Mouse (Mus musculus): ENCODE data around the gene Rprd2. TPM values are rescaled to one million over a fixed set of nuclear protein-coding genes. Genes with fewer than 3 reads are reported as not detected.
"Not testable (repeated sequence)": the region's sequence is repeated elsewhere in the genome, so short reads cannot be mapped to it uniquely, and the experiment has no call there.

Gene Rprd2
- polyA plus RNA-seq, 1 experiment from 2014 or later: 22.1 TPM

GRCm38 (mm10) chr3:95858278-95858677 is 39.6 kb upstream of the Rprd2 start:
- WGBS: 81% methylated on average over 3 of the region's 3 CpGs
- H3K9me3 ChIP-seq (ENCODE audit: control insufficient read depth, low read length); H3K36me3 ChIP-seq (ENCODE audit: control insufficient read depth, insufficient read depth, low read length); H3K4me3 ChIP-seq (ENCODE audit: low read length); H3K9ac ChIP-seq (ENCODE audit: low read length); H3K27me3 ChIP-seq (ENCODE audit: control insufficient read depth, insufficient read depth, low read depth, low read length); H3K4me1 ChIP-seq (replicated peaks; ENCODE audit: control insufficient read depth, insufficient read depth, low read length); H3K4me2 ChIP-seq (ENCODE audit: low read depth, low read length); ATAC-seq (ENCODE audit: low read depth); H3K27ac ChIP-seq (ENCODE audit: low read length): not testable (repeated sequence)

- not testable (repeated sequence) for ATAC-seq (ENCODE audit: low read depth); H3K27ac ChIP-seq (ENCODE audit: low read length); H3K4me2 ChIP-seq (ENCODE audit: low read depth, low read length); H3K27me3 ChIP-seq (ENCODE audit: control insufficient read depth, insufficient read depth, low read depth, low read length); H3K36me3 ChIP-seq (ENCODE audit: control insufficient read depth, insufficient read depth, low read length); H3K4me1 ChIP-seq (replicated peaks; ENCODE audit: control insufficient read depth, insufficient read depth, low read length); H3K9ac ChIP-seq (ENCODE audit: low read length); H3K4me3 ChIP-seq (ENCODE audit: low read length); H3K9me3 ChIP-seq (ENCODE audit: control insufficient read depth, low read length)
- WGBS: 73% methylated on average over 1 of the region's 1 CpGs
Measured at GRCm38 (mm10) chr3:95857050-95857449, 38.4 kb upstream of the Rprd2 start.

GRCm38 (mm10) chr3:95856115-95856514 is 37.5 kb upstream of the Rprd2 start:
- Histone ChIP-seq H3K36me3 (ENCODE audit: control insufficient read depth, insufficient read depth, low read length) (peaks cover 16% of the 10 kb centered on the region), H3K27ac (ENCODE audit: low read length) (peak overlapping the region; percentile 85), H3K27me3 (ENCODE audit: control insufficient read depth, insufficient read depth, low read depth, low read length) (no peaks in the 10 kb centered on the region), H3K4me1 (replicated peaks; ENCODE audit: control insufficient read depth, insufficient read depth, low read length) (peaks cover 8% of the 10 kb centered on the region), H3K4me2 (ENCODE audit: low read depth, low read length) (peak overlapping the region; percentile 74), H3K9ac (ENCODE audit: low read length) (peak overlapping the region; percentile 93), H3K9me3 (ENCODE audit: control insufficient read depth, low read length) (no peaks in the 10 kb centered on the region), H3K4me3 (ENCODE audit: low read length) (peak overlapping the region; percentile 92)
- WGBS: 21% methylated on average over 7 of the region's 7 CpGs
- ATAC-seq (ENCODE audit: low read depth): peak; percentile 39; the same call in 1 of the 2 replicates

- H3K4me2 ChIP-seq (ENCODE audit: low read depth, low read length): peak within 1 kb of the TSS; percentile 74
- H3K9me3 ChIP-seq (ENCODE audit: control insufficient read depth, low read length): no peaks in the 10 kb centered on the region
- H3K36me3 ChIP-seq (ENCODE audit: control insufficient read depth, insufficient read depth, low read length): peaks cover 21% of the 10 kb centered on the region
- ATAC-seq (ENCODE audit: low read depth): peak; percentile 99
- H3K27me3 ChIP-seq (ENCODE audit: control insufficient read depth, insufficient read depth, low read depth, low read length): no peaks in the 10 kb centered on the region
- peak within 1 kb of the TSS; percentile 92 for H3K4me3 ChIP-seq (ENCODE audit: low read length)
- peak within 1 kb of the TSS; percentile 93 for H3K9ac ChIP-seq (ENCODE audit: low read length)
- WGBS: under 1% methylated on average over 56 of the region's 56 CpGs
- H3K4me1 ChIP-seq (replicated peaks; ENCODE audit: control insufficient read depth, insufficient read depth, low read length): peaks cover 8% of the 10 kb centered on the region
- H3K27ac ChIP-seq (ENCODE audit: low read length): peak within 1 kb of the TSS; percentile 85
Measured at GRCm38 (mm10) chr3:95855502-95856089, 36.9 kb upstream of the Rprd2 start, which contains the start of gene Prpf3. Gene Prpf3 (minus strand): TSS chr3:95855885.

- H3K36me3 ChIP-seq (ENCODE audit: control insufficient read depth, insufficient read depth, low read length): peaks cover 50% of the 10 kb centered on the region
- 90% methylated on average over 8 of the region's 8 CpGs for WGBS
- H3K27ac ChIP-seq (ENCODE audit: low read length): no peak overlapping the region
Measured at GRCm38 (mm10) chr3:95851317-95851716, 32.7 kb upstream of the Rprd2 start.

GRCm38 (mm10) chr3:95850611-95851010 is 31.9 kb upstream of the Rprd2 start:
- no peak overlapping the region for H3K4me2 ChIP-seq (ENCODE audit: low read depth, low read length)
- peaks cover 6% of the 10 kb centered on the region for H3K4me1 ChIP-seq (replicated peaks; ENCODE audit: control insufficient read depth, insufficient read depth, low read length)
- WGBS: 80% methylated on average over 4 of the region's 4 CpGs
- no peaks in the 10 kb centered on the region for H3K27me3 ChIP-seq (ENCODE audit: control insufficient read depth, insufficient read depth, low read depth, low read length)
- H3K9me3 ChIP-seq (ENCODE audit: control insufficient read depth, low read length): no peaks in the 10 kb centered on the region
- H3K9ac ChIP-seq (ENCODE audit: low read length): no peak overlapping the region
- H3K27ac ChIP-seq (ENCODE audit: low read length): no peak overlapping the region
- ATAC-seq (ENCODE audit: low read depth): no peak
- H3K36me3 ChIP-seq (ENCODE audit: control insufficient read depth, insufficient read depth, low read length): peaks cover 54% of the 10 kb centered on the region
- H3K4me3 ChIP-seq (ENCODE audit: low read length): no peak overlapping the region

More at GRCm38 (mm10) chr3:95851317-95851716, 32.7 kb upstream of the Rprd2 start:
- Histone ChIP-seq H3K4me3 (ENCODE audit: low read length) (no peak overlapping the region), H3K9me3 (ENCODE audit: control insufficient read depth, low read length) (no peaks in the 10 kb centered on the region), H3K4me2 (ENCODE audit: low read depth, low read length) (no peak overlapping the region), H3K27me3 (ENCODE audit: control insufficient read depth, insufficient read depth, low read depth, low read length) (no peaks in the 10 kb centered on the region), H3K9ac (ENCODE audit: low read length) (no peak overlapping the region), H3K4me1 (replicated peaks; ENCODE audit: control insufficient read depth, insufficient read depth, low read length) (peaks cover 8% of the 10 kb centered on the region)
- no peak for ATAC-seq (ENCODE audit: low read depth)

- peaks cover 56% of the 10 kb centered on the region for H3K36me3 ChIP-seq (ENCODE audit: control insufficient read depth, insufficient read depth, low read length)
- no peak for ATAC-seq (ENCODE audit: low read depth)
- H3K4me2 ChIP-seq (ENCODE audit: low read depth, low read length): no peak overlapping the region
- no peak overlapping the region for H3K27ac ChIP-seq (ENCODE audit: low read length)
- WGBS: 86% methylated on average over 3 of the region's 3 CpGs
- H3K9ac ChIP-seq (ENCODE audit: low read length): no peak overlapping the region
- no peak overlapping the region for H3K4me3 ChIP-seq (ENCODE audit: low read length)
- H3K27me3 ChIP-seq (ENCODE audit: control insufficient read depth, insufficient read depth, low read depth, low read length): no peaks in the 10 kb centered on the region
- H3K4me1 ChIP-seq (replicated peaks; ENCODE audit: control insufficient read depth, insufficient read depth, low read length): no peaks in the 10 kb centered on the region
- H3K9me3 ChIP-seq (ENCODE audit: control insufficient read depth, low read length): no peaks in the 10 kb centered on the region
Measured at GRCm38 (mm10) chr3:95842503-95843214, 24.0 kb upstream of the Rprd2 start.

GRCm38 (mm10) chr3:95839250-95839649 is 20.6 kb upstream of the Rprd2 start:
- H3K27ac ChIP-seq (ENCODE audit: low read length): no peak overlapping the region
- H3K9me3 ChIP-seq (ENCODE audit: control insufficient read depth, low read length): no peaks in the 10 kb centered on the region
- H3K27me3 ChIP-seq (ENCODE audit: control insufficient read depth, insufficient read depth, low read depth, low read length): no peaks in the 10 kb centered on the region
- no peak overlapping the region for H3K9ac ChIP-seq (ENCODE audit: low read length)
- no peaks in the 10 kb centered on the region for H3K4me1 ChIP-seq (replicated peaks; ENCODE audit: control insufficient read depth, insufficient read depth, low read length)
- H3K4me2 ChIP-seq (ENCODE audit: low read depth, low read length): no peak overlapping the region
- ATAC-seq (ENCODE audit: low read depth): no peak
- H3K4me3 ChIP-seq (ENCODE audit: low read length): no peak overlapping the region
- 84% methylated on average over 2 of the region's 2 CpGs for WGBS
- peaks cover 48% of the 10 kb centered on the region for H3K36me3 ChIP-seq (ENCODE audit: control insufficient read depth, insufficient read depth, low read length)

GRCm38 (mm10) chr3:95829053-95829452 is 10.4 kb upstream of the Rprd2 start:
- no peaks in the 10 kb centered on the region for H3K4me1 ChIP-seq (replicated peaks; ENCODE audit: control insufficient read depth, insufficient read depth, low read length)
- 94% methylated on average over 4 of the region's 4 CpGs for WGBS

More at GRCm38 (mm10) chr3:95829053-95829452, 10.4 kb upstream of the Rprd2 start:
- Histone ChIP-seq H3K27ac (ENCODE audit: low read length) (no peak overlapping the region), H3K27me3 (ENCODE audit: control insufficient read depth, insufficient read depth, low read depth, low read length) (no peaks in the 10 kb centered on the region), H3K4me3 (ENCODE audit: low read length) (no peak overlapping the region), H3K4me2 (ENCODE audit: low read depth, low read length) (no peak overlapping the region), H3K9me3 (ENCODE audit: control insufficient read depth, low read length) (no peaks in the 10 kb centered on the region), H3K9ac (ENCODE audit: low read length) (no peak overlapping the region), H3K36me3 (ENCODE audit: control insufficient read depth, insufficient read depth, low read length) (peaks cover 51% of the 10 kb centered on the region)
- ATAC-seq (ENCODE audit: low read depth): no peak
